Mouse (Mus musculus) mouse trophoblast stem cell (cell line): ENCODE data around the gene Fkbp15.

Source experiments
- in situ Hi-C, 2 experiments: fragments of 300-500 bp; cut with MseI, MboI; formaldehyde crosslinking; loops; 2 replicates in 1 of 2; 3 replicates in 1 of 2; pipeline ENCODE4 v1.15.1; 2025

Gene Fkbp15

DNA sequence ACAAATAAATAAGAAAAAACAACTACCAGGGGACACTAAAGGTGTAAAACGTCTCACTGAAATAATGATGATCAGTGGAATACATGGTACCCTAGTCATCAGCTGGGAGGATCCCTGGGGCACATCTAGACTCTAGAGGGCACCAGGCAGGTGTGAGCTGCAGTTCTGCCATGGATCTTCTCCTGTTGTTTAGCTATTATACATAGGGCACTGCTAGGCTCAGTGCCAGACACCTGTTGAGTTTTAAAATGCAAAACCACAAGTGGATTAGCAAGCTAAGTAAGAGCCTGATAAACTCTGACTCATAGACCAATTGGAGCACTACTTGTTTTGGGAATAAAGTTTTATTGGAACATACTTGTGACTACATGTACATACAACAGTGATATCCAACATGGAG is 42.1 kb downstream of the Fkbp15 start:
- in situ Hi-C loops = no loop called here

DNA sequence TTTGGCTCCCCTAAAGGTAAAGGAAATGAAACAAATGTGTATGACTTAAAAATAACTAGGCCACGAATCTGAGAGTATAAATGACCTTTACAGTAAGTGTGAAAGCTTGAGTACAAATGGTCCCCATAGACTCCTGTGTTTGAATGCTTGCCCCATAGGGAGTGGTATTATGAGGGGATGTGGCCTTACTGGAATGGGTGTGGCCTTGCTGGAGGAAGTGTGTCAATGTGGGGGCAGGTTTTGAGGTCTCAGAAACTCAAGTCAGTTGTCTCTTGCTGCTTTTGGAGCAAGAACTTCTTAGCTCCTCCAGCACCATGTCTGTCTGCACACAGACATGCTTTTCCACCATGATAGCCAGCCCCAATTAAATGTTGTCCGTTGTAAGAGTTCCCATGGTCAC is 43.9 kb downstream of the Fkbp15 start:
- in situ Hi-C loops = no loop called here

DNA sequence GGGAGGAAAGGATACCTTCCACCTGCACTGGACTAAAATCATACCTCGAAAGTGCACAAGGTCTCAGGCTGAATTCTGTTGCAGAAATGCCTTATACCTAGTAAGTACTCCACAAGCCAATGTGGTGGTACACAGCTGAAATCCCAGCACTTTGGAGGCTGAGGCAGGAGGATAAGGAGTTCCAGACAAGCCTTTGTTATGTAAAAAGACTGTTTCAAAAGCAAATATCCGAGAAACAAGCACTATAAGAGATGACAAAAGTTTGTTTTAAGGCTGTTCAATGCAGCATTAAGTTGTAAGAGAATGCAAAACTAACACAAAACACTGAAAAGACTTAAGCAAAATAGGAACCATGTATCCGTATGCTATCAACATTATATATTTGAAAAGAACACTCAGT is 45.8 kb downstream of the Fkbp15 start:
- in situ Hi-C loops = no loop called here

DNA sequence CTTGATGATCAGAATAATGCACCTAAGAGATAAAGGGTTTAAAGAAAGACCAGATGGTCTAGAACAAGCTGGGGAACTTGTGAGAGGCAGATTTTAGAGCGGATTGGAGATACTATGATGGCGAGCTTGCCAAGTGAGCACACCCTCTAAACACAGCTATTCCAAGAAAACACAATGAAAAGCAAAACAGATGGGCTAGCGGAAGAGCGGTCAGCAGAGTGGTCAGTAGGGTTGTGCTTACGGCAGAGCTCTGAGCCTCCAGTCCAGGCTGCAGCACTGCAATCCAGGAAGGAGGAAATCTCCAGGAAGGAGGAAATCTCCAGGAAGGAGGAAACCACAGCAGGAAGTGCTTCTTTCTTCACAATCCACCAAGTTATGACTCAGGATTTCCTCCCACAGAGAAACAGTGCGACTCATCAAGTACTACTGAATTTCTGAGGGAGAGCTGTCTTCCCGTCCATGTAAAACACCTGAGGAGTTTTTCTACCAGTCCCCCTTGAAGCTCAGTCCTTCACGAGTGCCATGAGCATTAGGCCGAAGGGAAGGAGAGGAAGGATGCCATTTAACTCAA is 46.6 kb downstream of the Fkbp15 start:
- in situ Hi-C loops = no loop called here

DNA sequence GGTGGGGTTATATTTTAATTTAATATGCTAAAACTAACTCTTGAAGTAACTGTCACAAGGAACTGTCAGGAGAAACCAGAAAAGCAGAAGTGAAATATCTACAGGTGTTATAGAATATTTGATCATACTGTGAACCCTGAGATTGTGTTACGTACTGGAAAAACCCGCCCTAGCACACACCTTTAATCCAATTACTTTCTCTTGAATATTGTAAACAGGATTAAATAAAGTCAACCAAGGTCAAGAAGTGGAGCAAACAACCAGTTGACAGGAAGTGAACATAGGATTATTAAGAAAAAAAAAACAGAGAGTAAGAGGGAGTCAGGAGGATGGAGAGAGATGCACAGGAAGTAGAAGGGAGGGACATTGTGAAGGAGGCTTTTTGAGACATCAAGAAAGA is 47.5 kb downstream of the Fkbp15 start:
- in situ Hi-C loops = no loop called here

DNA sequence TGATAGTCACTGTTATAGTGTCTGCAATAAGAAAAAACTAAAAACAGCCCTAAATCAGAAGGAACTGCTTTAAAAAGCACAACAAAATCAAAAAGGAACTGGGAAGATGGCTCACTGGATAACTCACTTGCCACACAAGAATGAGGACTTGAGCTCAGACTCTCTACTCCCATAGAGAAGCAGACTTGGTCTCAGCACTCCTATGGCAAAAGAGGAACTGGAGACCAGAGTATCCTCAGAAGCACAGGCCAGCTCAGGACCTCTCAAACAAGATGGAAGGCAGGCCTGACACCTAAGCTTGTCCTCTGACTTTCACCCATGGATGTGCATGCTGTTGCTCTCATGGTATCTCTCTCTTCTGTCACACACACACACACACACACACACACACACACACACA is 51.9 kb downstream of the Fkbp15 start:
- in situ Hi-C loops = no loop called here

DNA sequence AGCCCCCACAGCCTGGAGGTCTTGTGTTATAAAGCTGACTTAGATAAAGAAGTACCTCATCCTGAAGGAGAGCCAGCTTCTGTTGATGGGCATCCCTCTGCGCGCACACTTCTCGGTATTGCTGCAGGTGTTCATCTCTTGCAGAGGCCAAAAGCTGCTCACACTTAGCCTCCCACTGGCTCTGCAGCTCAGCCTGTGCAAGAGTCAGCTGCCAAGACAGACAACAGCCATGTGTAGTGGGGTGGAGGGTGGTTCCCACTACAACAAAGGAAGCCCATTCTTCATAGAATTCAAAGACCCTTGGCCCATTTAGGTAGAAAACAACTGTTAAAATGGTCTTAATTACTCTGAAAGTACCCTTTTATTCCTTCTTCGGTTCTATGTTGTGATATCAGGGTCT is 53.5 kb downstream of the Fkbp15 start:
- in situ Hi-C loops = no loop called here

DNA sequence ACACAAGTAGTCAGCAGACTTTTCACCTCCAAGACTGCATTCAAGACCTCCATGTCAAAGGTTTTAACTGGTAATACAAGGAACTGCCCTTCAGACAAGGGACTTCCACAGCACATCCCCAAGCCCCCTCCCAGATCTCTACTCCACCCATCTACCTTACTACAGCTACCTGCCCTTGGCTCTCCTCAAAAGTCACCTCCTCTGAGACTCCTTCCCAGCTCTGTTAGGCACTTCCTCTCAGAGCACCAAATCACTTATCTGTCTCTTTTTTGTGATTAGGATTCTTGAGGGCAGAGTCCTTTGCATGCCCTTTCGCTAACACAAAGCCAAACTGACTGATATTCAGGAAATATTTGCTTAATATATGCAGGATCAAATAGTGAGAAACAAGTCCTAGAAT is 54.0 kb downstream of the Fkbp15 start:
- in situ Hi-C loops = no loop called here

DNA sequence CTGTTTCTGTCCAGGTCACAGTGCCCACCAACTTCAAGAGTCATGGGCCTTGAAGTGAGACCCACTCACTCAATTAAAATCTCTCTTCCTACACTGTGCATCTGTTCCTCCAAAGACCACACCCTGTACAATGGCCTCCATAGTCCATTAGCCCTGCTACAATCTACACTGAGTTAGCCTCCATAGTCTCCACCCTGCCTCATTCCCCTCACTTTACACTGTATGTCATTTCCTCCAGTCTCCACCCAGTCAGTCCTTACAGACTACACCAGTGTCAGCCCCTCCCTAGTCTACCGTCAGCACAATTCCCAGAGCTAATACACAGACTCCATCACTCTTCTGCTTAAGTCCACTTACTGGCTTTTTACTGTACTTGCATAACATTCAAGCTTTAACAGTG is 57.1 kb downstream of the Fkbp15 start:
- in situ Hi-C loops = no loop called here

DNA sequence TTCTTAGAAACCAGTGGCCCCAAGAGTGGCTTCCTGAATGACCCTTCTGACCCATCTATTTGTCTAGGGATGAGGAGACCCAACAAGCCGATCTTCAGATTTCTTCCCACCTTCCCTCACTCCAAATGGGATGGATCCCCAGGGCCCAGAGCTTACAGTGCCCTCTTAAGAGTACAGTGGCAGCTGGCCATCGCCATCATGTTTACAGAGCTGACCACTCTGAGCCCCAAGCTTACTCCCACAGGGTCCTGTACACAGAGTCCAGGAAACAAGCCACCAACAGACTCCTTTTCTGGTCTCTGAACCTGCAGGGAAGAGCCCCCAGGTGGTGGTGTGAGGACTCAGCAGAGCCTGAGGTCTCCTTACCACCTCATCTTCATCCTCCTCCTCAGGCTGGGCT is 57.6 kb downstream of the Fkbp15 start:
- in situ Hi-C loops = no loop called here

DNA sequence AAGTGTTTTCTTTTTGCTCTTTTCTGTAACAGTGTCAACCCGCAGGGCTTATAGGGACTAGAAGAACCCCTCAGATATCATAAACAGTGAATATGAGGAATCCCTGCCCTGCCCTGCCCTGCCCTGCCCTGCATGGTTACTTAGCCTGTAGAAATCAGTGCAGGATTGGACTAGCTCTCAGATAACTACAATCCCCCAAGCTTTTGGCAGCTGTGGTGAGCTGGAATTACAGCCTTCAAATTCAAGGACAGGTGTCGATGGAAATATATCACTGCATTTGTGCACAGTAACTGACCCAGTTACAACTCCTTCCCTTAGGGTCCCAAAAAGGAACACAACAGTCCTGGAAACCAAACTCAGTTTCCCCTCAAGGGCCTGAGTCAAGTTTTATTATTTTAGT is 60.3 kb downstream of the Fkbp15 start:
- in situ Hi-C loops = no loop called here

DNA sequence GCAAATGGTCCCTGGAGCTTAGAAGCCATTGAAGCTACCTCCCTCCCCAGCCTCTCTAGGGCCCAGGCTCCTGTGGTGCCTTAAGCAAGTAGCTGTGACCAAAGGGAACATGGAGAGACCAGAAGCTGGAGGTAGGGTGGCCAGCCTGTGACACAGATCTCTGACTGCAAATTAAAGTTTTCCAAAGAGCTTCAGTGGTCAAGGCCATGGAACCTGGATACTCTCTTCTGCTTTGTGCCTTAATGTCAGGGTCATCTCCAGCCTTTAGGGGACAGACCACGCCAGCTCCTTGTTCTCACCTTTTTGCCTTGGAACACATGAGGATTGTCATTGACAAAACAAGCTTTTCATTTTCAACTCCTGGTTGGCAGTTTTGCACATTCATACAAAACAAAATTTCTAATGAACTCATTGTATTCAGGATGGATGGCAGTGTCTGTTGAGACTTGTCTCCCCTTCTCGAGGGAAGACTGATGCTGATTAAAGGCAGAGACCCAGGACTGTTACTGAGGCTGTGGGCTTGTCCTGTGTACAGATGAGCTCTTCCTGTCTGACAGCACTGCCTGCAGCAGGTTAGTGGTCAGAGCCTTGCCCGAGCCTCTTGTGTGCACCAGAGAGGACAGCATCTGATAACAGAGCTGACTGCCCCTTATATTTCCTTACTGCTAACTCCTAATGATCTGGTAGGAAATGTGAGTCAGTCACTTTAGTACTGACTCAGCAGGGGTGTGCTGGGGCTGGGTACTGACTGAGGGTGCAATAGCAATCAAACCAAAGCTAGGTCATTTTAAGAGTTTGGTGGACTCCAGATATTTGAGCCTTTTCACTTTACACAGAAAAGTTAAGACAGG is 62.8 kb downstream of the Fkbp15 start:
- in situ Hi-C loops = no loop called here

DNA sequence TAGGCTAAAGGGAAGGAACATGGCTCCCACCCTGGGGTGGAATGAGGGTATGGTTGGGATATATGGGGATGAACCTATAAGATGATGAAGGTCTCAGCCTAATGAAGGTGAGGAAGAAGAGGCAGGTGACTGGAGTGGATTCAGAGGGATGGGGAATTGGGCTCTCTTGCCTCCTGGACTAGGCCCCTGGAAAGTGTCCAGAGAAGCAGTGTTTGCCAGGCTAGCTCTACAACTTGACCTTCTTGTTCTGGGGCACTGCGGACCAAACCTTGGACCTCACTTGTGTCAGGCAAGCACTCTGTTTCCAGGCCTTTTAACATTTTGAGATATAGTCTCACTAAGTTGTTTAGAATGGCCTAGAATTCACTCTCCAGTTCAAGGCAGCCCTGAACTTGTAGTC is 65.6 kb downstream of the Fkbp15 start:
- in situ Hi-C loops = no loop called here

DNA sequence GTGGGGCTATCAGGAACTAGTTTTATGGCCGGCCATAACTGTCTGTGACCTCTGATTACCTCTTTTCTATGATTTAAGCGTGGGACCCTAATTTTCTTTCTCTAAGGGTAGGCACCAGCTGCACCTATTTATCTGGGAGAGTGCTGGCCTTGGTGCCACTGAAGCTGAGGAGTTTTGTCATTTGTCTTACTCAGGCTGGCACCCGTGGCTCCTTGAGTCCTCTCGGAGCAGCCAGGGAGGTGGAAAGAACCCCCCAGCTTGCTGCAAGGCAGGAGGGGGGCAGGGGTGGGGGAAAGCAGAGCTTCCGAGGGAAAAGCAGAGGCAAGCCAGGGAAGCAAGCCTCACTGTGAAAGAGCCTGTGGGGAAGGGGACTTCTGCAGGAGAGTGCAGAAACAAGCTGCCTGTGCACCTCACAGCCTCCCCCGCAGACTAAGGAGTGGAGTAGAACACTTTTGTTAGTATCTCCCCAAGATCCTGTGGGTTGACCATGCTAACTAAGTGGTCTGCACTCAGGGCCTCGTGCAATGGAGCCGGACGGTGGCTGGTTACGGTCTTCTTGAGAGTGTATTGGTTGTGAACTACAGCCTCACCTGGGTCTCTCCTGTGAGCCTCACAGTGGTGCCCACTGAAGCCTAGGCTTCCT is 67.0 kb downstream of the Fkbp15 start:
- in situ Hi-C loops = no loop called here

DNA sequence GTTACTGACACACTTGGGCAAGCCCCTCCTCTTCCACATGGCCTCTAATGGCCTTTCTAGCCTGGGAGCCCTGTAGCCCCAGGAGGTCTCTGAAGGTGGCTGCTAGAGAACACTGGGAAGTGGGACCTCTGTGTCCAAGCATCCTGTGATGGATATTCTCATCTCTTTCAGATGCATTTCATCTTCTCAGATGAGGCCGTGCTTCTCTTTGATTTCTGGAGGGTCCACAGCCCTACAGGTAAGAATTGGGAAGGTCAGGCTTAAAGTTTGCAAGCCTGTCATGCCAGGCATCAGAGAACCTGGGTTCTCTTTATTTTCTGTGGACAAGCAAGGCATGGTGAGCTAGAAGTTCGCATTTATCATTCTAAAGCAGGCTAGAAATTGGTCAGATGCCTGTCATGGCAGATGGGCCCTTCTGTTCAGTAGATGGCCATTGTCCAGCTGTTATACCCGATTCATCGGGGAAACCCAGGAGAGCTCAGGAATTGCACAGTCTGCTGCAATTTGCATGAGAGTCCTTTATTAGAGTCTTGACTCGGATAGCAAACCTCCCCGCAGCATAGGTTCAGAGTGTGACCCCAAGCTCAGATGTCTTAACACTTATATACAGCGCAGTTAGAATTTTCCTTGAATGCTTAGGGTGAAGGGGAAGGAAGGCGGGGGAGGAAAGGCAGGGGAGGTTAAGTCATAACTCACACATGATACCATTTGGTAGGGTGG is 67.7 kb downstream of the Fkbp15 start:
- in situ Hi-C loops = no loop called here

DNA sequence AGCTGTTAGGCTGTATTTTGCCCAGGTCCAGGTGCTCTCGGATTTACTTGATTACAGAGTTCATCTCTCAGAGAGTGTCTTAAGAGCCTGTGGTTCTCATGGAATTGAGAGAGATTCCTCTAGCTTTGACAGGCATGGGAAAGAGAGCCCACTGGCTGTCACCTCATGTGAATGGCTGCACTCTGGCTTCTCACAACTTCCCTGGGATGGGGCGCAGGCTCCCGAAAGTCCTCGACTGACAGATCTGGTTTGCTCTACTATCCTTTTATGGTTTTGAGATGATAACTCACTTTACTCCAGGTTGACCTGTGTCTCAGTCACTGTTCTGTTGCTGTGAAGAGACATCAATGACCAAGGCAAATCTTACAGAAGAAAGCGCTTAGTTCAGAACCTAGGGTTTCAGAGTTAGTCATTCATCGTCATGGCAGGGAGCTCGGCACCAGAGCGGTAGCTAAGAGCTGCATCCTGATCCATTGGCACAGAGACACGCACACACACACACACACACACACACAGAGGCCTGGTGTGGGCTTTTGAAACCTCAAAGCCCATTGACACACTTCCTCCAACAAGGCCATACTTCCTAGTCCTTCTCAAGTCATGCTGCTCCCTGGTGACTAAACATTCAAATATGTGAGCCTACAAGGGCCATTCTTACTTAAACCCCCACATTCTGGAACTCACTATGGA is 69.4 kb downstream of the Fkbp15 start:
- in situ Hi-C loops = no loop called here

DNA sequence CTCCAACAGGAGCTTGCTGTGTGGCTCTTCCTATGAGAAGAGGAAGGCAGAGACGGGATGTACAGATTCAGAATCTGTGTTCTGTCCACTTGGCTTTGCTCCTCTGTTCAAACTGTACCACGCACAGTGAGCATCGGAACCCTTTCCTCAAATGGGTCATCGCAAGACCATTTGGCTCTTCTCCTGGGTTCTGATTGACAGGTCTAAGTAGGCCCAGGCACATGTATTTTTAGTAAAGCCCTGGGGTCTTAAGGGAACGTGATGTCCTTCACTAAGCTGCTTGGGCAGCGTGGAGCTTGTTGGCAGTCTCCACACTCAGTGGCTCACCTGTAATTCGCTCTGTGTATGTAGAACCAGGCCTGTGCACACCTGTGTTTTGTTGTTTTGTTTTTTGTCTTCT is 71.1 kb downstream of the Fkbp15 start:
- in situ Hi-C loops = no loop called here

DNA sequence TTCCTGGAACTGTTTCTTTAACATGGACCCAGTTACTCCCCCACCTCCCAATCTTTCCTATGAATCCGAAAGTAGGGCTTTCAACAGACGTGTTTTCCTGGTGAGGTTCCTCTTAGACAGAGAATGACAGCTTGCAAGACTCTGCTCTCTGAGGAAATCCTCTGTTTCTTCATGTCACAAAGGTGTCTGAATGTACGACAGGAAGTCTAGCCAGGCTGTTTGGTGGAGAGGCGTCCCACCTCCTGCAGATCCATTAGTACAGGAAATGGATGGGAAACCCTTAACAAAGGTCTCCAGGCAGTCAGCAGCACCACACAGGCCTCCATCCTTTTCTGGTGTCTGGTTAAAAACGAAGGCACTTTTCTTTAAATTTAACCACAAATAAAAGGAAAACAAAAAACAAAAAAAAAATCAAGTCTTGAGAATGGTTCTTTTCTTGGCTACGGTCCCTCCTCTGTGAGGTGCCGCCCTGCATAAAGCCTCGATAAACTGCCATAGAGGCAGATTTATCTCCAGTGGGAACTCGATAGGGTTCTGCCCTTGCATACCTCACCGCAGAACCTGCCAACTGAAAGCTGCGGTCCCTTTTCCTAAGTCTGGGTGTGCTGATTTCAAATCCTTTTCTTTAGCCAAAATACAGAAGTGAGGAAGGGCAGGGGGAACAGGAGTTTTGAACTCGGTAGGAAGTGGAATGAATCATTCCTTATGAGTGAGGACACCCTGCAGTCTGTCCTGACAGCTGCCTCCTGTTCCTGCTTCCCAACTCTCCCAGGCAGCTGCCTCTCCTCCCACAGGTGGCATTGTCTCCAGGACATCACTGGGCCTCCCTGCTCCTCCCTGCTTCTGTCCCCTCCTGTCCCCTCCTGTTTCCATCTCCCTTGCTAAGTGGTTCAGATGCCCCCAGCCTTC is 73.1 kb downstream of the Fkbp15 start:
- in situ Hi-C loops = no loop called here

DNA sequence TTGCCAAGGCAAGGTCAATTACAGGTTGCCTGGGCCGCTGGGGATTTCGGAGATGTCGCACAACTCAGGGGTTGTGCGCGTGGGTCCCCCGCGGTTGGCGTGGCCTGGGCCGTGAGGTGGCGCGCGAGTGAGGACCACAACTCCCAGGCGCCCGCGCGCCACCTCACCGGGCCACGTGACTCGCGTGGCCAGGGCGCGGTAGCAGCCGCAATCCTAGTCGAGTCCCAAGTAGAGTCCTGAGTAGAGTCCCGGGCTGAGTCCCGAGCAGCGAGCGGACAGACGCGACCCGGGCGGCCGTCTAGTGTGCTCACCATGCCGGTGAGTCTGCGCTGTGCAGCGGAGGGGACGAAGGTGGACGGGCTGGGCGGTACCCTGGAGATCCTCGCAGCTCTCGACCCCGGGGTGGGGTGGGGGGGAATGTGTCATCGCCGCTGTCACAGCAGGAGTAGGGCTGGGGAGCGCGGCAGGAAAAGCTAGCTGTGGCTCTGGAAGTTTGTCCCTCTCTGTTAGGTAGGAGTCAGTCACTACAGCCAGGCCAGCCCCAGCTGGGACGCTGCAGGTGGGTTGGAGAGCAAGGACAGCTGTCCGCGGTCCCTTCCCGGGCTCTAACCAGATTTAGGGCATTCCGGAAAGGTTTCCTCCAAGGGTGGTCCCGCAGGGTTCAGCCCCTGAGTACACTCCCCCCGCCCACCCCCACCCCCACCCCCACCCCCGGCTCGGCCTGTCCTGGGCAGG is 73.9 kb downstream of the Fkbp15 start:
- in situ Hi-C loops = no loop called here

DNA sequence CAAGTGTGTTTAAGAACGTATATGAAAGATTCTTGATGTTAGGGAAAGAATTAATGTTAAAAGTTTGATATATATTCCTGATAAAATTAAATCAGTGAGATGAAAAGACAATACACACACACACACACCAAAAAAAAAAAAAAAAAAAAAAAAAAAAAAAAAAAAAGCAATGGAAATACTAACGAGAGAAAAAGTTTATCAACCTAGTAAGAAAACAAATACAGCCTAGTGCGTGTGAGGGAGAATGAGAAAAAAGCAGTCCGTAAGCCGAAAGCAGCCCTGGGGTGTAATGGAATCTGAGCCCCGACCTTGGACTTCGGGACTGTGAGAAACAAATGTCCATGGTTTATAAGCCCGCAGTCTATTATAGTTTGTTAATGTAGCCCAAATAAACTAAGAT is 74.8 kb downstream of the Fkbp15 start:
- in situ Hi-C loops = no loop called here
